26 mouse cellular contexts compared by ENCODE assay signal in genomic region chr10:117042295-117042694, GRCm38 (mm10). TPM values are rescaled to one million over a fixed set of nuclear protein-coding genes. Genes with fewer than 3 reads are reported as not detected.
DNase-seq lines count a peak whose midpoint lies in the region; ATAC-seq and TF ChIP-seq lines count a peak whose summit lies in the region.
"Had no signal": no experiment of that assay in that cellular context is flagged by ENCODE, and none has a peak within 500 bp of the region (broad histone marks: within the 10 kb centered on the region; RNA-seq: fewer than 3 reads in every experiment).

No protein-coding gene starts in this region.

- peak; percentile 61 for ATAC-seq in heart, embryonic 11.5 days (replicated peaks; ENCODE audit: insufficient number of reproducible peaks, low FRiP score, low TSS enrichment)
- ATAC-seq: forebrain, embryonic 13.5 days; hindbrain, postnatal 0 days; midbrain, embryonic 15.5 days had no signal

- H3K27ac ChIP-seq in heart, embryonic 11.5 days (ENCODE audit: low read depth, low read length): peak overlapping the region; percentile 89
- no peak overlapping the region for H3K27ac ChIP-seq in left cerebral cortex, adult 2 months
- no peak overlapping the region for H3K27ac ChIP-seq in forebrain, embryonic 10.5 days
- H3K27ac ChIP-seq: forebrain, embryonic 13.5 days; hindbrain, embryonic 10.5 days; hindbrain, postnatal 0 days; liver, embryonic 14.5 days; midbrain, embryonic 15.5 days; neural tube, embryonic 15.5 days had no signal

- H3K4me1 ChIP-seq in heart, embryonic 11.5 days (ENCODE audit: control insufficient read depth, insufficient read depth, low read length): peaks cover 13% of the 10 kb centered on the region
- peaks cover 27% of the 10 kb centered on the region for H3K4me1 ChIP-seq in forebrain, embryonic 10.5 days

- intact Hi-C loops in heart, postnatal 10 days (cut with DNase I): no loop called here
- intact Hi-C loops in left cerebral cortex, adult 2 months (cut with DNase I): no loop called here

- no peak overlapping the region for H3K4me3 ChIP-seq in heart, embryonic 11.5 days (ENCODE audit: low read depth, low read length)
- H3K4me3 ChIP-seq in left cerebral cortex, adult 2 months: no peak overlapping the region
- H3K4me3 ChIP-seq in forebrain, embryonic 10.5 days: no peak overlapping the region
- H3K4me3 ChIP-seq: forebrain, embryonic 13.5 days; hindbrain, embryonic 10.5 days; midbrain, embryonic 15.5 days; neural tube, embryonic 15.5 days had no signal

- no peak overlapping the region for H3K9ac ChIP-seq in heart, embryonic 11.5 days (ENCODE audit: low read depth, low read length)
- H3K9ac ChIP-seq: forebrain, embryonic 13.5 days; liver, embryonic 14.5 days; midbrain, embryonic 15.5 days; neural tube, embryonic 15.5 days had no signal

- peak; percentile 14 to 21 for DNase-seq in adrenal gland, postnatal 36 days
- no peak for DNase-seq in adrenal gland, postnatal 4 days (ENCODE audit: low spot score in 2 of 2)
- DNase-seq in 416B (ENCODE audit: low read depth) (peak; percentile 38), MN1 (ENCODE audit: low spot score) (no peak)
- DNase-seq in heart, postnatal 10 days: peak; percentile 78 to 83
- no peak for DNase-seq in left cerebral cortex, adult 2 months (ENCODE audit: extremely low spot score in 1 of 2, low spot score in 2 of 2)
- no peak for DNase-seq in forebrain, embryonic 10.5 days (ENCODE audit: extremely low spot score, low spot score)
- DNase-seq: cerebellum, adult 9-10 months; gastrocnemius, postnatal 14 days; kidney, adult 11 months; right cerebral cortex, postnatal 25 days; thymus, adult 2 months had no signal

- H3K27me3 ChIP-seq in heart, embryonic 11.5 days (ENCODE audit: control insufficient read depth, insufficient read depth, low read length): no peaks in the 10 kb centered on the region
- H3K27me3 ChIP-seq in forebrain, embryonic 10.5 days (ENCODE audit: poor library complexity, severe bottlenecking): peaks cover 17% of the 10 kb centered on the region
- H3K27me3 ChIP-seq: forebrain, embryonic 13.5 days; midbrain, embryonic 15.5 days had no signal

- H3K36me3 ChIP-seq in heart, embryonic 11.5 days (ENCODE audit: control insufficient read depth, insufficient read depth, low read length): no peaks in the 10 kb centered on the region
- no peaks in the 10 kb centered on the region for H3K36me3 ChIP-seq in forebrain, embryonic 10.5 days (replicated peaks)
- H3K36me3 ChIP-seq: hindbrain, embryonic 10.5 days; midbrain, embryonic 15.5 days; neural tube, embryonic 15.5 days had no signal

- TF ChIP-seq CTCF in left cerebral cortex, adult 2 months (IDR thresholded peaks at IDR 0.05): no peak

- 29% methylated on average over 14 of the region's 14 CpGs for WGBS in heart, embryonic 11.5 days (ENCODE audit: insufficient replicate concordance)
- WGBS in forebrain, embryonic 10.5 days: 89% methylated on average over 14 of the region's 14 CpGs

- H3K9me3 ChIP-seq in heart, embryonic 11.5 days (replicated peaks; ENCODE audit: control insufficient read depth, low read length): no peaks in the 10 kb centered on the region
- H3K9me3 ChIP-seq in forebrain, embryonic 10.5 days: no peaks in the 10 kb centered on the region
- H3K9me3 ChIP-seq: forebrain, embryonic 13.5 days; G1E; hindbrain, embryonic 10.5 days; midbrain, embryonic 15.5 days; neural tube, embryonic 15.5 days had no signal

- H3K4me2 ChIP-seq in heart, embryonic 11.5 days: peak overlapping the region; percentile 36
- H3K4me2 ChIP-seq: forebrain, embryonic 13.5 days; midbrain, embryonic 15.5 days; neural tube, embryonic 15.5 days had no signal

RNA-seq across cellular contexts. Expression of gene Lrrc10, which starts 2.8 kb away (rescaled TPM):
- total RNA-seq in adrenal gland, postnatal 36 days (2021): not detected
- total RNA-seq in adrenal gland, postnatal 4 days (2021): not detected
- 49.7 and 54.6 TPM in 2 replicates for polyA plus RNA-seq in heart, embryonic 11.5 days (2014; fragmentation: Nextera tagmentation; extraction: Ambion mirVana)
- total RNA-seq in heart, postnatal 10 days (2021): 100 to 1,000 TPM; 156 to 283 TPM
- not detected for total RNA-seq in left cerebral cortex, adult 2 months (2021)
- polyA plus RNA-seq in forebrain, embryonic 10.5 days (2016; fragmentation: Nextera tagmentation; extraction: Ambion mirVana): not detected in 2 replicates
- total RNA-seq: G1E; gastrocnemius, postnatal 14 days; left cerebral cortex, postnatal 25 days; megakaryocyte-erythroid progenitor cell, adult 5-6 weeks had no signal
- polyA plus RNA-seq: embryonic facial prominence, embryonic 11.5 days; forebrain, embryonic 13.5 days; frontal cortex, adult 2 months; hindbrain, embryonic 10.5 days; hindbrain, postnatal 0 days; kidney, embryonic 16.5 days; liver, embryonic 14.5 days; midbrain, embryonic 15.5 days; neural tube, embryonic 15.5 days; stomach, embryonic 16.5 days had no signal

RNA-seq across cellular contexts. Expression of gene Cct2, which starts 21.3 kb away (rescaled TPM):
- 100 to 1,000 TPM; 254 to 257 TPM for total RNA-seq in adrenal gland, postnatal 36 days (2021)
- 100 to 1,000 TPM; 264 to 274 TPM for total RNA-seq in adrenal gland, postnatal 4 days (2021)
- polyA plus RNA-seq in heart, embryonic 11.5 days (2014; fragmentation: Nextera tagmentation; extraction: Ambion mirVana): 211 and 221 TPM in 2 replicates
- total RNA-seq in heart, postnatal 10 days (2021): 100 to 1,000 TPM; 160 to 179 TPM
- total RNA-seq in left cerebral cortex, adult 2 months (2021): 100 to 1,000 TPM; 146 to 157 TPM
- polyA plus RNA-seq in forebrain, embryonic 10.5 days (2016; fragmentation: Nextera tagmentation; extraction: Ambion mirVana): 332 and 337 TPM in 2 replicates

RNA-seq across cellular contexts. Expression of gene Best3, which starts 56.2 kb away (rescaled TPM):
- under 1 TPM; 0.23 to 0.33 TPM for total RNA-seq in adrenal gland, postnatal 36 days (2021)
- total RNA-seq in adrenal gland, postnatal 4 days (2021): under 1 TPM; 0.56 to 0.81 TPM
- polyA plus RNA-seq in heart, embryonic 11.5 days (2014; fragmentation: Nextera tagmentation; extraction: Ambion mirVana): 0.14 and 0.18 TPM in 2 replicates
- 1 to 10 TPM; 1.4 to 1.7 TPM for total RNA-seq in heart, postnatal 10 days (2021)
- under 1 TPM; 0.12 to 0.29 TPM for total RNA-seq in left cerebral cortex, adult 2 months (2021)
- not detected in 2 replicates for polyA plus RNA-seq in forebrain, embryonic 10.5 days (2016; fragmentation: Nextera tagmentation; extraction: Ambion mirVana)
- total RNA-seq: G1E; megakaryocyte-erythroid progenitor cell, adult 5-6 weeks had no signal
- polyA plus RNA-seq: G1E; hindbrain, embryonic 10.5 days; liver, embryonic 14.5 days had no signal

Comparison
In these comparisons a context has a peak if more than half of its experiments do, and no peak if none do; other contexts are left out.
1. DNase-seq: peak in adrenal gland, postnatal 36 days (2 of 2), 416B (single experiment) and heart, postnatal 10 days (2 of 2); none in adrenal gland, postnatal 4 days (0 of 2), left cerebral cortex, adult 2 months (0 of 2), MN1 (single experiment) and forebrain, embryonic 10.5 days (single experiment).
2. RNA of gene Lrrc10, which starts 2.8 kb away (total RNA-seq): 156 to 283 TPM in heart, postnatal 10 days; not detected in left cerebral cortex, adult 2 months, not detected in adrenal gland, postnatal 36 days and not detected in adrenal gland, postnatal 4 days; every median in the first group is over 100 times any median in the second.